Mouse (Mus musculus) heart, postnatal 0 days (tissue): ENCODE measurements around the gene Macc1.

Source experiments
- CTCF ChIP-seq: IDR thresholded peaks from 2 replicates; pipeline ENCODE4 v1.5.1; 2016; ENCODE audit warnings: antibody characterized with exemption, control low read depth, low read depth
- EP300 ChIP-seq: IDR thresholded peaks from 2 replicates; pipeline ENCODE4 v1.6.1; 2016; ENCODE audit warnings: antibody characterized with exemption, low read depth

DNA sequence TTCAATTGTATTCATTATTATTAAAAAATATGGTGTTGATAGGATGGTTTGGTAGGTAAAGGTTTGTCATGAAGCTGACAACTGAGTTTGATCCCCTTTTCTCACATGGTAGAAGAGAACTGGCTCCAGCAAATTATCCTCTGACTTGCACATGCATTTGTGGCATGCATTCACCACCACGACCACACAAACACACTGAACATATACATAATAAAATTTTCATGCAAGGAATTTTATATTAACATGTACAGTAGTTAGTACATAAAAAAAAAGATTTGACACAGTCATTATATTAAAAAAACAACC is 150.8 kb downstream of the Macc1 start:
- TF ChIP-seq CTCF (no peak), EP300 (no peak)
